Mouse (Mus musculus): ENCODE results near the gene Tomm40l. TPM values are rescaled to one million over a fixed set of nuclear protein-coding genes. Genes with fewer than 3 reads are reported as not detected.

The Tomm40l gene
- polyA plus RNA-seq (2012; rRNA removed) = 46.4 and 51.8 TPM in 2 replicates

DNA sequence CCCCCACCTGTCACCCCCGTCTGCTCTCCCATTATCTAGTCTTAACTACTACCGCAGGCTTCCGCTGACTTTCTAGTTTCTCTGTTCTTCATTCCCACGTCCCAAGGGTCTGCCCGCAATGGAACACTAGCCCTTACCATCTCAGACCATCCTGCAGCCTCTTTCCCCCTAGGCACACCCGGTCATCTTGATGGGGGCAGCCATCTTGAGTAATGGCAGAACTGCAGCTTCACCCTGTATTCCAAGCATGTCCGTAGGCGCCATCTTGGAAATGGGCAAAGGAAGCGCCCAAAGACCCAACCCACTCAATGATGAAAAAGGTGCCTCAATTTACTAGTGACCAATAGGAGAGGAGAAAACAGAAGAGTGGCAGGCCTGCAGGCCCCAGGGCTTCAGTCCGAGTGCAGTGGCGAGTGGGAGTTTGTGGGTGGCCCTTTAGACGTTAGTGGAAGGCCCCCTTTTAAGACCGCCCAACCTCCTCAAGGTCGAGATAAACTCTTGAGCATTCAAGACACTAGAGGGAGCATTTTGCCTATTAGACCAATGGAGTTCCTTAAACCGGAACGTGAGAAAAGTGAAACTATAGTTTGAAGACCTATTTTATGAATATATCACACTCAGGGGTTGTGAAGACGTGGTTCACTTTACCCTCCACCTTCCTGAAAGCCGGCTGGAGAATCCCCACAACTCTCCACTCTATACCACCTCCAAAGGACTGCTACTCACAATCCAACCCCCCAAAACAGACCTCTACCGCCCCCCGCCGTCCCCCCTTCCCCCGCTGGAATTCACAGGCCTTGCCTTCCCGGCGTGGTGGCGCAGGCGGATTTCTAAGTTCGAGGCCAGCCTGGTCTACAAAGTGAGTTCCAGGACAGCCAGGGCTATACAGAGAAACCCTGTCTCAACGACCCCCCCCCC, at the start of gene Tomm40l:
Tomm40l (minus strand) TSS at position 277 of the 918 bp plus-strand sequence.
- peak; percentile 99 for DNase-seq
- TF ChIP-seq POLR2A (IDR thresholded peaks at IDR 0.05; ENCODE audit: low read depth, low read length) (no peak), CTCF (conservative IDR thresholded peaks at IDR 0.05; ENCODE audit: insufficient read depth, insufficient read length, low read depth, low read length) (peak; percentile 41; the same call in 1 of the 2 replicates)
- WGBS = 2% methylated on average over 28 of the region's 28 CpGs

DNA sequence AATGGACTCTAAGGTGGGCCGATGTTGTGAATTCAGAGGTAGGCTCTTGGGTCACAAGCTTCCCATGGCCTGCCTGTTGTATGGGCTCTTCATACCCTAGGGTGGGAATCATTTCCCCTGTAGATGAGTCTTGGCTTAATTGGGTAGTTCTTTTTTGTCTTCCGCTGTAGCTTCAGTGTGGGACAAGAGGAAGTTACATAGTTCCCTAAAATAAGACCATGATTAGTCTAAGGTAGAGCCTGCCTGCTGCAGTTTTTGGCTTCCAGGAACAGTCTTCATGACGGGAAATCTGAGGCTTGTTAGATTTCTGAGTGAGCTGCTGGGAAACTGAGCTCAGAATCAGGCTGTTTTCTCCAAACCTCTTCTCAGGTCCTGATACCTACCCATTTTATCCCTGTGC, 49.8 kb upstream of the Tomm40l start:
- no peak for TF ChIP-seq POLR2A (IDR thresholded peaks at IDR 0.05; ENCODE audit: low read depth, low read length)
- no peak for TF ChIP-seq CTCF (conservative IDR thresholded peaks at IDR 0.05; ENCODE audit: insufficient read depth, insufficient read length, low read depth, low read length)
- Histone ChIP-seq H3K27me3 (replicated peaks; ENCODE audit: control insufficient read depth, insufficient read depth, low read length) (no peaks in the 10 kb centered on the region), H3K27ac (ENCODE audit: insufficient read depth, low read depth, low read length) (no peak overlapping the region), H3K4me3 (ENCODE audit: insufficient read depth, low read depth, low read length) (no peak overlapping the region), H3K4me1 (ENCODE audit: control insufficient read depth, insufficient read depth, low read length) (peaks cover 13% of the 10 kb centered on the region; the same call in 1 of the 2 replicates), H3K36me3 (ENCODE audit: control insufficient read depth, insufficient read depth, low read length) (no peaks in the 10 kb centered on the region)
- WGBS = 77% methylated on average over 3 of the region's 3 CpGs
- DNase-seq = no peak

More for the DNA sequence above, at the start of gene Tomm40l:
- Histone ChIP-seq H3K36me3 (ENCODE audit: control insufficient read depth, insufficient read depth, low read length) (no peaks in the 10 kb centered on the region), H3K27ac (ENCODE audit: insufficient read depth, low read depth, low read length) (peak within 1 kb of the TSS; percentile 54; the same call in 1 of the 2 replicates), H3K27me3 (replicated peaks; ENCODE audit: control insufficient read depth, insufficient read depth, low read length) (no peaks in the 10 kb centered on the region), H3K4me1 (ENCODE audit: control insufficient read depth, insufficient read depth, low read length) (peaks cover 5% of the 10 kb centered on the region; the same call in 1 of the 2 replicates), H3K4me3 (ENCODE audit: insufficient read depth, low read depth, low read length) (peak within 1 kb of the TSS; percentile 87)

DNA sequence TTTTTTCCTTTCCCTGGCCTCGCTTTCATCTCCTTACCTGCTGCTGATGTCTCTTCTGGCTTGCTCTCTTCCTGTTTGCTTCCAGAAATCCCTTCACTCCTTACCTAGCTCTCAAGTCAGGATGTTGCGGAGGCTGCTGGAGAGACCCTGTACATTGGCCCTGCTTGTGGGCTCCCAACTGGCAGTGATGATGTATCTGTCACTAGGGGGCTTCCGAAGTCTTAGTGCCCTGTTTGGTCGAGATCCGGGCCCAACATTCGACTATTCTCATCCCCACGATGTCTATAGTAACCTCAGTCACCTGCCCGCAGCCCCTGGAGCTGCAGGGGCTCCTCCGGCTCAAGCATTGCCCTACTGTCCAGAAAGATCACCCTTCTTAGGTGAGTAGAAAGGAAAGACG, 49.3 kb upstream of the Tomm40l start:
- H3K36me3 ChIP-seq (ENCODE audit: control insufficient read depth, insufficient read depth, low read length) = no peaks in the 10 kb centered on the region
- no peak overlapping the region for H3K4me3 ChIP-seq (ENCODE audit: insufficient read depth, low read depth, low read length)
- no peak for DNase-seq
- peaks cover 13% of the 10 kb centered on the region; the same call in 1 of the 2 replicates for H3K4me1 ChIP-seq (ENCODE audit: control insufficient read depth, insufficient read depth, low read length)
- no peak for TF ChIP-seq POLR2A (IDR thresholded peaks at IDR 0.05; ENCODE audit: low read depth, low read length)
- TF ChIP-seq CTCF (conservative IDR thresholded peaks at IDR 0.05; ENCODE audit: insufficient read depth, insufficient read length, low read depth, low read length) = no peak
- WGBS = 58% methylated on average over 10 of the region's 10 CpGs
- H3K27me3 ChIP-seq (replicated peaks; ENCODE audit: control insufficient read depth, insufficient read depth, low read length) = no peaks in the 10 kb centered on the region
- H3K27ac ChIP-seq (ENCODE audit: insufficient read depth, low read depth, low read length) = peak overlapping the region; percentile 81; the same call in 1 of the 2 replicates

GRCm38 (mm10) chr1:171271196-171271595, 48.9 kb upstream of the Tomm40l start:
- Histone ChIP-seq H3K27ac (ENCODE audit: insufficient read depth, low read depth, low read length) (peak overlapping the region; percentile 81), H3K4me3 (ENCODE audit: insufficient read depth, low read depth, low read length) (peak overlapping the region; percentile 91), H3K4me1 (ENCODE audit: control insufficient read depth, insufficient read depth, low read length) (peaks cover 13% of the 10 kb centered on the region; the same call in 1 of the 2 replicates), H3K36me3 (ENCODE audit: control insufficient read depth, insufficient read depth, low read length) (no peaks in the 10 kb centered on the region), H3K27me3 (replicated peaks; ENCODE audit: control insufficient read depth, insufficient read depth, low read length) (no peaks in the 10 kb centered on the region)
- 23% methylated on average over 9 of the region's 9 CpGs for WGBS
- no peak for DNase-seq
- no peak for TF ChIP-seq POLR2A (IDR thresholded peaks at IDR 0.05; ENCODE audit: low read depth, low read length)
- TF ChIP-seq CTCF (conservative IDR thresholded peaks at IDR 0.05; ENCODE audit: insufficient read depth, insufficient read length, low read depth, low read length) = no peak

GRCm38 (mm10) chr1:171270573-171270900, 48.2 kb upstream of the Tomm40l start:
- peak; percentile 82 for DNase-seq
- TF ChIP-seq CTCF (conservative IDR thresholded peaks at IDR 0.05; ENCODE audit: insufficient read depth, insufficient read length, low read depth, low read length) (no peak), POLR2A (IDR thresholded peaks at IDR 0.05; ENCODE audit: low read depth, low read length) (no peak)
- H3K4me1 ChIP-seq (ENCODE audit: control insufficient read depth, insufficient read depth, low read length) = peaks cover 13% of the 10 kb centered on the region; the same call in 1 of the 2 replicates
- no peaks in the 10 kb centered on the region for H3K36me3 ChIP-seq (ENCODE audit: control insufficient read depth, insufficient read depth, low read length)
- 0% methylated on average over 19 of the region's 19 CpGs for WGBS
- peak overlapping the region; percentile 89 for H3K27ac ChIP-seq (ENCODE audit: insufficient read depth, low read depth, low read length)
- H3K27me3 ChIP-seq (replicated peaks; ENCODE audit: control insufficient read depth, insufficient read depth, low read length) = no peaks in the 10 kb centered on the region
- peak overlapping the region; percentile 91 for H3K4me3 ChIP-seq (ENCODE audit: insufficient read depth, low read depth, low read length)

DNA sequence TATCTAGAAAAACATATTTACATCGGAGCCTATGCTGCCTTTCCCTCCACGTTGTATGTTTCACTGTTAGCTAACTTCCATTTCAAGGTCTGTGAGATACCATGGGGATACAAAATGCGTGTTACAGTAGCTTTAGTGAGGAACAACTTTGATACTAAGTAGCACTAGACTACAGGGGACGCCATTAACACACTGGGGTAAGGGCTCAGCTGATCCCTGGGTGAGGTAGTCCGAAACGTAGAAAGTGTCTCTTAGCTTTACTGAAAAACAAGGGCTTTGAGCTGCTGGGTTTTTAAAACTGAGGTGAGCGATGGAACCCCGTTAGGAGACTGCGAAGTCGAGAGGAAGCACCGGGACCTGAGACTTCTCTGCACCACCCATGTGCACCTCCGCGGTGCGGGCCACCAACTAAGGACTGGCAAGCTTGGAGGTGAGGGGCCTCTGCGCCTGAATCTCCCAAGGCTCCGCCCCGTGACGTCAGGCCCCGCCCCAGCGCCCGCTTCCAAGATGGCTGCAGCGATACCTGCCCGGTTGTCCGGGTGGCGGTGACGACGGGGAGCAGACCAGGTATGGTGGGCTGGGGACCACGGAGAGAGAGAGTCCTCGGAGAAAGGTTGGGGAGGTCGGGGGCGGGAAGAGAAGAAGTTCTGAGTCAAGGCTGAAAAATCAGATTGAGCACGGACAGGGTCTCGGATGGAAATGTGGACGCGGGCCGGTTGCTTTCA, 47.7 kb upstream of the Tomm40l start, which contains the start of gene B4galt3:
B4galt3 (plus strand) TSS at position 481 of the 725 bp plus-strand sequence.
- H3K27ac ChIP-seq (ENCODE audit: insufficient read depth, low read depth, low read length) = peak within 1 kb of the TSS; percentile 89
- H3K4me3 ChIP-seq (ENCODE audit: insufficient read depth, low read depth, low read length) = peak within 1 kb of the TSS; percentile 91
- TF ChIP-seq POLR2A (IDR thresholded peaks at IDR 0.05; ENCODE audit: low read depth, low read length) = peak; percentile 96
- TF ChIP-seq CTCF (conservative IDR thresholded peaks at IDR 0.05; ENCODE audit: insufficient read depth, insufficient read length, low read depth, low read length) = no peak
- no peaks in the 10 kb centered on the region for H3K36me3 ChIP-seq (ENCODE audit: control insufficient read depth, insufficient read depth, low read length)
- peak; percentile 97 for DNase-seq
- no peaks in the 10 kb centered on the region for H3K27me3 ChIP-seq (replicated peaks; ENCODE audit: control insufficient read depth, insufficient read depth, low read length)
- 5% methylated on average over 36 of the region's 36 CpGs for WGBS
- peaks cover 13% of the 10 kb centered on the region; the same call in 1 of the 2 replicates for H3K4me1 ChIP-seq (ENCODE audit: control insufficient read depth, insufficient read depth, low read length)

All from kidney, adult 2 months (tissue).